Mouse (Mus musculus): ENCODE measurements at regions not wholly inside any gene's neighbourhood (a gene's known extent, or its start where the extent isn't known, plus 50 kb on each side); places are given as distances from the start of the nearest gene placed in this dataset.

DNA sequence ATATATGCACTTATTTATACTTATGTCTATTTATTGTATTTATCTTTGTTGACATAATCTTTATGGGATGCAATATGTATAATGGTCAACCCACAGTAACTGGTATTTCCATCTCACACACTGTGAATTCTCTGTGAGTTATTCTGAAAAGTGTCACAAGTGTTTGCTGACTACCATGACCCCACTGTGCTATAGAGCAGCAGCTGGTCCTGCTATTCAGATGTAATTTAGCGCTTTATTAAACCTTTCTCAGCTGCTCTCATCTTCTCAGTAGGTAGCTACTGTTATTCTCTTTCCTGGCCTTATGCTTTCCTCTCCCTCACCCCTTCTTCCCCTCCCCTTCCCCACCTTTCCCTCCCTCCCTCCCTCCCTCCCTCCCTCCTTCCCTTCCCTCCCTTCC lies 296.0 kb upstream of the Dusp10 start:
- DNase-seq (ENCODE audit: low spot score in 2 of 2): no peak

DNA sequence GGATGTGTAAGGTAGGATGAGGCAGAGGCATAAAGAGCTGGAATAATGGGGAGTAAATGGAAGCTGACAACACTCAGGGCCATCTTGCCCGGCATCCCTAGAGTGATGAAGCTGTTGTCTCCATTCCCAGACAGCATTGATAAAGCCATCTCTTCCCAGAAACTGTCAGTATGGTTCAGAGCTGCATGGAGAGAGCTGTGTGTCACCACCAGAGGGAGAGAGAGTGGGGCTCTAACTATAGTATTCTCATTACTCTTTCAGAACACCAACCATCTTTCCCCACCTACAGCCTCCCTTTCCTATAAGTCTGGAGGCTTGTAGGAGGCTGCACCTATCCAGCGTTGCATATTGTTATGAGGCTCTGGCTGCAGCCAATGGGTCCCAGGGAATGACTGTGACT lies 264.0 kb upstream of the Dusp10 start:
- DNase-seq (ENCODE audit: low spot score in 2 of 2): no peak

DNA sequence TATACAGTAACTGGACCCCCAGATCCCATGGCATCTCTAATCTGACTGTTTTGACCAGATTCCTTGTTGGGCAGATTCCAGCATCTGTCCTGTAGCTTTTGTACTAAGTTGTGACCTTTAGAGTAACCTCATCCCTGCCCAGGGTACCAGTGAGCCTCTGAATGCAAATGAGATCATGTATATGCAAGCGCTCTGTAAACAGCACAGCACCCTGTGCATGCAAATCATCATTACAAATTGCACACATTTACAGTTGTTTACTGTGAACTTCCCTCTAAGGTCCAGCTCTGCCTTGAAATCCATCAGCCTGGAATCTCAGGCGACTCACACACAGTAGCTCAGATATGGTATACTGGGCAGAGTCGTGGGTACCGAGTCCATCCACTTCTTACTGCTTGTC lies 258.6 kb upstream of the Dusp10 start:
- DNase-seq (ENCODE audit: low spot score in 2 of 2): no peak

DNA sequence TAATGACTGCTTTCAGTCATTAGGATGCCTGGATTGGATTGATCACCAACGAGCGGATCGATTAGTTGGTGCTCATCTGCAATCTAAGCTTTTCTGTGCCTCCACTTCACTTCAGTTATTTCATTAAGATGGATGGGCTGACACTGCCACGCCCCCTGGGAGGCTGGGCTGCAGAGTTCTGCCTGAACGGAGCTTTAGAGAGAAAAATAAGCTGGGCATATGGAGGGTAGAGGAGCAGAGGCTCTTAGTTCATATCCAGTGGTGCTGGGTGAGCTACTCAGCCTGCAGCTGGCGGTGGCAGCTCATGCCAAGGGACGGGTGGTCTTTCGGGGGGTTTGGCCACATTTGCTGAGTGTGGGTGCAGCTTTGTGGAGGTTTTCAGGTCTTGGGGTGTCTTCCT lies 256.4 kb upstream of the Dusp10 start:
- no peak for DNase-seq (ENCODE audit: low spot score in 2 of 2)

DNA sequence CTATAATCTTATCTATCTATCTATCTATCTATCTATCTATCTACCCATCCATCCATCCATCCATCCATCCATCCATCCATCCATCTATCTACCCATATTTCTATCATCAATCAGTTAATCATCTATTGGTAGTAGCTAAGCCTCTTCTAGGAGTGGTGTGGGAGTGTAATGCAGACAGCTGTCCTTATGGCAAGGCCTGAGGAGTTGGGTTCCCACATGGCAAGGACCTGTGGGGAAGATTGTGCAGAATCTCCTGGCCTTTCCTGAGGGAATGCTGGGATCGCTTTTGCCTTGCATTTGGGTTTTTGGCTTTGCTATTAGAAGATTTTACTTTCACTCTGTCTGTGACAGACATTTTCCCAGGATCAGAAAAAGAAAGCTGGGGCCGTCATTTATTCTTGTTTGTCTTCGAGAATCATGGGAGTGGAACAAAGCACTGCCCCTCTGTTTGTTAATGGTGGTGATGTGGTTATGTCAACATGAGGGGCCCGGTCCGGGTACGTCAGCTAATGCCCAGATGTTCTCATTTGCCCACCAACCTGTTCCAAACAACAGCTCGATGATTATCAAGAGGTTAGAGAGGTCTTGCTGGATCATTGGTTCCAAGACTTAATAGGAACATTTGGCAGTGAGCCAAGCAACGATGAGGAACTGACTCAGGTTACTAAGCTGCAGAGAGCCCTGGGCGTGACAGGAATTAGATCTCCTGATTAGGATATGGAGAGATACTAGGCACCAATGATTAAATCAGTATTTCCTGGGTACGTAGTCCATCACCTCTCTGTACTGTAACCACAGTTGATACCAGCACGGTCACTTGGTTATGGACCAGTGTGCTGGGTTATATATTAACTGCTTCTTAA lies 249.0 kb upstream of the Dusp10 start:
- DNase-seq (ENCODE audit: low spot score in 2 of 2): no peak

DNA sequence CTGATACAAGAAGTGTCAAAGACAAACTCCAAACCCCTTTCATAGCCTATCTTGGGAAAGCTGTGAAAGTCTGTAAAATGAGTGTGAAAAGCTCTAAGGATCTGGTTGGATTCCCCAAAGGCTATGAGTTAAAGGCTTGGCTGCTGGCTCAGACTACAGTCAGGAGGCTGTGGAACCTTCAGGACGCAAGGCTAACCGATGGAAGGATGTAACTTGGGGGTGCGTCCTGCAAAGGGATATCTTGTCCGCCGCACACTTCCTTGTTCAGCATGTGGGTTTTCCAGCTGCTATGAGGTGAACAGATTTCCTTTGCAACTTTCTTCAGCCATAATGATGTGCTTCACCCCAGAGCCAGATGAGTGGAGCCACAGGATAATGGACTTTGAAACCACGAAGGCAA lies 240.3 kb upstream of the Dusp10 start:
- no peak for DNase-seq (ENCODE audit: low spot score in 2 of 2)

DNA sequence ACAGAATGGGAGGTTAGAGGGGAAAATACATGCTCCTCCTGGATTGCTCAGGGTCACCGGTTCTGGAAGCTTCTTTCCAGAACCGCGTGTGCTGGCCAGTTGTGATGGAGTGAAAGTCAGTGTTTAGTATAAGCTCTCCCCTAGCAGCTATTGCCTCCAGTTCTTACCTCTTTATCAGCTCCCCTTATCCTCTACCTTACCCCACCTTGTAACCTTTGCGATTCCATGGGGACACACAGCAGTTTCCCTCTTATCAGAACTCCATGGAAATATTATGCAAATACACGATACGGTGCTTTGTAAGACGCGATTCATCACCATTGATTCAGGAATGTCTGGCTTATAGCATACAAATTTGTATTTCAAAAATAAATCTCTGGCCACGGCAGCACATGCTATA lies 232.9 kb upstream of the Dusp10 start:
- DNase-seq (ENCODE audit: low spot score in 2 of 2): no peak

DNA sequence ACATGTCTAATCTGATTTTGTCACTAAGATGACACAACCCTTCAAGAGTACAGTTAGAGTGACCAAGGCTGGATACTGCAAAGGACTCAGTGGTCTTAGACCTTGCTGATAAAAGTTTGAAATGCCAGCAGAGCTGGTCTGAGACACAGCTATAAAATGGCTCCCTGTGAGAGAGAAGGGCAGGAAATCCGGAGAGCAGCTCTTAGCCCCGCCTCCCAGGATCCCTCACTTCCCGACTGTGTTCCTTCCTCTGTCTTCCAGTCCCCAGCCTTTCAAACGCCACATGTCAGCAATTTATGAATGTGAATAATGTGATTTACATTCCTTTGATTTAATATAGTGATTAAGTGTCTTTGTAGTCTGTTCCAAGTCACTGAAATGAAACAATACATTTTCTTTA lies 232.3 kb upstream of the Dusp10 start:
- DNase-seq (ENCODE audit: low spot score in 2 of 2): no peak

DNA sequence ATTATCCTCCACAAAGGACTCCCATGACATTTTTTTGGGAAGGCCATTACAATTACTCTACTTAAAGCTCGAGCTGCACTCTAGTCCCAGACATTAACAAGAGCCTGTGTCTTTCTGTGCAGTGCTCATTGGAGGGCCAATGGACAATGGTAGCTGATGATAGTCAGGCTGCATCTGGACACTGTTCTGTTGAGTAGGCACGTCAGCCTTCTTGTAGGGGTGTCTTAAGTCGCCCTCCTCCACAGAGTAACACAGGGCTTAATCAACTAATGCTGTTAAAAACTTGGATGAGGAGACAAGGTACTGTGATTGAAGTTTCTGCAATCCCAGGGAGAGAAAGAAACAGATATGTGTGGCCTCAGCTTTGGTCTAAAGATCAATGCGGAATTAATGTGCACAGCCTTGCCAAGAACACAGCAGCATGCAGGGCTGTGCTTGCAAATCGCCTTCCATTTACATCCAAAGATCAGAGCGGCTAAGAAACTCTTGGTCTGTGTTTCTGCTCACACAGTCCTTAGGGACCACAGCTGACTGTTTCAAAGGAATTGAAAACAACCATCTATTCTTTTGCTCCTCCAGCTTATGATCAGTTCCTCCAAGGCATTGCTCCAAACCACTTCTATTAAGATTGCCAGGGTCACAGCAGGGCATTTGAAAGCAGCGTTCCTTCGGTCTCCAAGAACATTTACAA lies 229.5 kb upstream of the Dusp10 start:
- no peak for DNase-seq (ENCODE audit: low spot score in 2 of 2)

DNA sequence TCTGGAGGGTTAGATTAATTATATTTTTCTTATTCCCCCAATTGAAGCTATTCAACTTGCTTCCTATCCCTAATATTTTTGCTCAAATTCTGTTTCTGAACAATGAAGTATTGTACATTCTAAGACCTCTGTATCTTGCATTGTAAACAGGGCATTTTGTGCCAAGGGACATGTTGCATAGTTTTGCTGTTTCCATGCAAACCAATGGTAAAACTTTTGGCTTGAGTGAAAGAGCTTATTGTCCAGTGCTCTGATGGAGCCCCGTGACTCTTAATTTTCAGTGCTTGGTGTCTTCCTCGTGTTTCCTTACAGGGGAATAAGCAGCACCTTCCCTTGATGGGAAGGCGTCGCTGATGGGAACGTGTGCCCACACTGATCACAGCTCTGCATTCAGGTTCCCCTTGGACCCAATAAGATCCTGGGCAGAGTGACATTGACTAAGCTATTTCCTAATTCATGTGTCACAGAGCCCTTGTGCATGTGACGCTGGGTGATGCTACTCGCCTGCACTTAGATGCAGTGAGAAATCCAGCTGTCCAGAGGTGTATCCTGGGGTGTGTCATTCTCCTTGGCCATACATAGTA lies 220.8 kb upstream of the Dusp10 start:
- DNase-seq (ENCODE audit: low spot score in 2 of 2): no peak

DNA sequence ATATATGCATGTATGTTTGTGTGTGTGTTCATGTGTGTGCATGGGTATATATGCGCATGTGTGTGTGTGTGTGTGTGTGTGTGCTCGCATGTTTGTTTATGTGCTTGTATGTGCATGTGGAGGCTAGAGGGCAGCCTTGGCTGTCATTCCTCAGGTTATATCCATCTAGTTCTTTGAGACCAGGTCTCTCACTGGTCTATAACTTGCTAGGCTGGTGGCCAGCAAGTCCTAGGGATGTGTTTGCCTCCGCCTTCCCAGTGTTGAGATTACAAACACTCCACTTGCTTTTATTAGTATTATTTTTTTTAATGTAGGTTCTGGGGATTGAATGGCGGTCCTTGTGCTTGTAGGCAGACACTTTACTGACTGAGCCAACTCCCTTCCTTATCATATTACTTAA lies 219.8 kb upstream of the Dusp10 start:
- no peak for DNase-seq (ENCODE audit: low spot score in 2 of 2)

DNA sequence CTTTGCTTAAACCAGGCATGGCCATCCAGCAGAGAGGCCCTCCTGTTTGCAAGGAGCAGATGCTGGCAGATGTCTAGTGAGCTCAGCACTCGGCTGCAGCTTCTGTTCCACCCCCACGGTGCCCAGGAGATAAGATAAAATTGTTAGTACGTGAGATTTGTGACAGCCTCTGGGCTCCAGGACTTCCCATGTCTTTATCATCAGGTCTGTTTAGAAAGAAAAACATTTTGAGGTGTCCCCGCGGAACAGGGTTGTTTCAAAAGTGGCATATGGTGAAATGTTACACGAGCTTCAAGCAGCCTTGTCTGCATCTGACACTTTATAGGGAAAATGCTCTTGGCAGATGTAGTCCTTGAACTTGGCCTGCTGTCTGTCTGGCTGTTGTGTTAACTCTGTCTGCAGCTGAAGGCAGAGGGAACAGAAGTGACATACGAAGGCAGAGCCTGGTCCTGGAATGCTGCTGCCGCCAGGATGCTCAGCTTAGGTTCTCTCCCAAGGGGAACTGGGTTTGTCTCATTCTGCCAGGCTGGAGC lies 219.1 kb upstream of the Dusp10 start:
- peak; percentile 12 to 37 for DNase-seq (ENCODE audit: low spot score in 2 of 2)

DNA sequence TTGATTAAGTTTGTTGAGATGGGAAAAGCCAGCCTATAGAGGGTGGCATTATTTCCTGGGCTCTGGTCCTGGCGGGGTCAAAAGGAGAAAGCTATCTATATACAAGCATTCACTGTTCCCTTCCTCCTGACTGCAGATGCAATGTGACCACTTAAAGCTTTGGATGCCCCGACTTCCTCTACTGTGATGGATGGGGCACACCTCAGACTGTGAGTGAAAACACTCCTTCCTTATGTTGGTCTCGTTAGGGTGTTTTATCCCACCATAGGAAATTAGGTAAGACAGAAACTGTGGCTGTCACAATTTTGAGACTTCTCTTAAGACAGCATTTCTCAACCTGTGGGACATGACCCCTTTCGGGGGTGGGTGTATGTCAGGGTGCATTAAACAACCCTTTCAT lies 210.8 kb upstream of the Dusp10 start:
- no peak for DNase-seq (ENCODE audit: low spot score in 2 of 2)

DNA sequence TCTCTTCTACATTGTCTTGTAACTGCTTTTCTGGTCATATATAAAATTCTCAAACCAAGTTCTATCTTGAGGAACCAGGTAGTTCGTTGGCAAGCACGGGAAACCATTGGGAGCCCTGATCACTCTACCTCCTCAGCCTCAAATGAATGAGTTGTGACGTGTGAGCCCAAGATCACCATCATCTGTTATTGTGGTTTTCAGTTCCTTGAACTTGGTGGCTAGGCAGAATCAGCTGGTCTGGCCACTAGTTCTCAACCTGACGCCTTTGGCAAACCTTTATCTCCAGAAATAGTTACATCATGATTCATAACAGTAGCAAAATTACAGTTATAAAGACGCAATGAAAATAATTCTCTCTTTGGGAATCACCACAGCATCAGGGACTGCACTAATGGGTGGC lies 209.7 kb upstream of the Dusp10 start:
- no peak for DNase-seq (ENCODE audit: low spot score in 2 of 2)

DNA sequence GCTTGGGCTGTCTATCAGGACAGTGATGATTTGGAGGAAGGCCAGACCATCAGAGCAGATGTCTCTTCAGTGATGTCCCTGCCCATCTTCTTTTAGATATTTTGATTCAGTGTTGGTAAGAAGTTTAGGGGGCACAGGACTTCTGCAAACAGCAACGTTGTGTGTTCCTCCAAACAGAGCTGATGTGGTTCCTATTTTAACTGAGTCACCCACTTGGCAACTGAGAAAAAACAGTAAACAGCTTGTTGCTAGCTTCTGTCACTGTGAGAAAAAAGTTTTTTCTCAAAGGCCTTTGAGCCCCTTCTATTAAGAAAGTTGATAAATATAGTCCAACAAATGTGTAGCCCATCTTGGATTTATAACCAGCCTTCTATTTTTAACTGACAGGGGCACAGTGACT lies 209.3 kb upstream of the Dusp10 start:
- DNase-seq (ENCODE audit: low spot score in 2 of 2): no peak

DNA sequence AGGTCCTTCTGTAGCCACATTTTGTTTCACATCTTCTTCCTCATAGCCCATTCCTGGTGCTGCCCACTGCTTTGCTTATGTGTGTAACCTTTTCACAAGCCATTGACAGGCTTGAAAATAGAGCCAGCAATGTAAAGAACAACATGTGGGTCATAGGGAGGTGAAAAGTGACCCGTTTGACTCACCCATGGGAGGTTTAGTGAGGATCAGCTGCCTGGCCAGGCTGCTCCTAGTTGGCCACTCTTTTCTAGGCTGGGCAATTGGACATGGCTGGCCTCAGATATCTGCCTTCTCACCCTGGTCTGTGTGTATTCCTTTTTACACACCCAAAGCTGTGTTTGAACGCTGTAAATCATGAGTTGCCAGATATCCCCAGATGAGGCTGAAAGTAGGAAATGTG lies 208.8 kb upstream of the Dusp10 start:
- no peak for DNase-seq (ENCODE audit: low spot score in 2 of 2)

DNA sequence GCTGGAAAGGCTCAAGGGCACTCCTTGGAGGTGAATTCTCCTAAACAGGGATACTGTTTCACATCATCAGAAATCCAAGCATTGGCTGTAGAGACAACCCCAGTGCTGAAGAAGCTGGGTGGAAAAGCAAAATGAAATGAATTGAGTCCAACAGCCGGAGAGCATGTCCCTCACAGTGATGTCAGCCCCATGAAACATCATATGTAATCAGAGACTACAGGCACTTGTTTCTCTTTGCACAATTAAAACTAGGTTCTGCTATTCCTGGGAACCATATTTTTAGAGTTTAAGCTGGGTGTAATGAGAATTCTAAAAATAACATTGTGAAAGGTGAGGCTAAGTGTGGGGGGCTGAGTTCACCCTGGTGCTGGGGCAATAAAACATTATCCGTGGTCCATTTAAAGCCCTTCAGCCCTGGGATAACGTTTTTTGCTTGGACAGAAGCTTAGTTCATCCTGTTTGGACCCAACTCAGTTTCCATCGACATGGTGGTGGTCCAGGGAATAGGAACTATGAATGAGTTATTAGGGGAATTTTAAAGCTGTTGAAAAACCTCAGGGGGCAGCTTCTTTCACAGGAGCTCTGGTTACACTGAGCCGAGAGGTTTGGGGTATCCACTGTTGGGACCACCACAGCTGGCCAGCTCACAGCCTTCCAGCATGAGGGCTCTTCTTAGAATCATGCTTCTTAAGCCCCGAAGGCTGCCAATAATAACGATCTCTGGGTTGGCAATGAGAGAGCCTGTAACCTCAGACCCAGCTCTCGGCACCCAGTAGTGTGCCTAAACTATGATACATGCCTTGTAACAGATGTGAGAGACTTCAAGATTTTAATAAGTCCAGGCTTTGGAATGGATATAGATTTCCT lies 206.0 kb upstream of the Dusp10 start:
- no peak for DNase-seq (ENCODE audit: low spot score in 2 of 2)

DNA sequence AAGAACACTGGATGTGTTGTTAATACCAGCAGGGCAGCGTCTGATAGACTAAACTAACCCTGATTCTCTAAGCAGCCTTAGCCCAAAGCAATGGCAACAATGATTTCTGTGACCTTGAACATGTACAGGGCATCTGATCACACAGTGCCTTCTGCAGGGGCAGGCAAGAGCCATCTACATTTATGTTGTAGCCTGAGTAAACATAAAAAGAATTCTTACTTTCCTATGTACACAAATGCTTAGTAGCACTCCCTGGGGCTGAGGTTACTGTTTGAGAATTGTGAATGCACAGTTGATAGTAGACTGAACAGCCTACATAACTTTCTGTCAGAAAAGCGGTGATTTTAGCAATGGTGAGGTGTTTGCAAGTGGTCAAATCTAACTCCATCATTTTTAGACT lies 204.9 kb upstream of the Dusp10 start:
- DNase-seq (ENCODE audit: low spot score in 2 of 2): no peak

DNA sequence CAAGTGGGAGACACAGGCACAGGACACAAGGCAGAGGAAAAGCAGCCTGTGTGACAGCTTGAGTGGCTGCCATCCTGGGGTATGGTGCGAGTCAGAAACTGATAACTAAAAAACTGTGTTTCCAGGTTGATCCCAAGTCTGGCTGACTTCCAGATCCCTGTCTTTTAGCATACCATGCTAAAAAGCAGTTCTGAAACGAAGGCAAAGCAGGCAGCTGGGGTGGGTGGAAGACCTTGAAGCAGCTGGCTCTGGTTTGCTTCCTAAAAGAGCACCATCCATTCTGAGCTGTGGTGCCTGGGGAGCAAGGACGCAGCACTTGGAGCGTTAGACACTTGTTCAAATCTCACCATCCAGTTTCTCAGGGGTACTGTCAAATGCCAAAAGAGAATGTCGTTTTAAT lies 192.5 kb upstream of the Dusp10 start:
- no peak for DNase-seq (ENCODE audit: low spot score in 2 of 2)

DNA sequence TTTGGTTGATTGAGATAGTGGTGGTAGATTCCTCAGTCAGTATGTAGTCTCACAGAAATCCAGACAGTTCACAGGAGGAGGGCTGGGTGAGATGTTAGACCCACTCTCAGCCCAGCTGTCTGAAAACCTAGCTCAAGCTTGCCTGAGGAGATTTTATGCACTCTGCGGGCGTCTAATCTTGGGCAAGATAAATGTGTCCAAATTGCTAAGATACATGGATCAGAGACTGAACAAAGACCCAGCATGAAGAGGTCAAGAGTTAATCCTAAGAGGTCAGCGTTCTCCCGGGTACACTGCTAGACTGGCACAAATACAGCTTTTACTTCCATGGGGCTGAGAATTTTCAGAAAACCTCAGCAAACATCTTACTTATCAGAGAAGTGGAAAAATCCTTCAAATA lies 186.8 kb upstream of the Dusp10 start:
- DNase-seq (ENCODE audit: low spot score in 2 of 2): no peak

DNA sequence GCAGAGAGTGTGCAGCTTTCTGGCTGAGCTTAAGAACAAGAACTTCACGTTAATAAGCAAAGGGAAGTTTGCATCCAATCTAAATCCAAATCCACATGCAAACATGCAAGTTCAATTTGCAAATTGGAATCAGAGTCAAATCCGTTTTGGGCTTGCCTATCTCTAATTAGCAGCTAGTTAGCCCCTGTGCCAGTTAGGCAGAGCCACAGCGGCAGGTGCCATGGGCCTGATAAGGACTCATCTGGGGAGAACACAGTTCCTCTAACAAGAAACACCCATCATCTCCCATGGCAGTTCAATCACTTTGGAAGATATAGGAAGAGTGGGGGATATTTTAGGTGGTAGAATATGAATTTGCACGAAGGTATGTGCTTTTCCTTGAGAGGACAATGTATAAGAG lies 168.0 kb upstream of the Dusp10 start:
- DNase-seq (ENCODE audit: low spot score in 2 of 2): no peak
